Mouse (Mus musculus) ES-Bruce4 (cell line): Measurements from ENCODE around the gene Shisa7.

Experiments used
- CTCF ChIP-seq: IDR thresholded peaks from one replicate; pipeline ENCODE4 v1.8.1; 2011; ENCODE audit warnings: low read depth, low read length
- EP300 ChIP-seq: IDR thresholded peaks from 2 replicates; pipeline ENCODE4 v1.6.1; 2011; ENCODE audit warnings: low read depth, low read length; ENCODE audit not compliant: insufficient read depth
- POLR2A ChIP-seq: IDR thresholded peaks from one replicate; pipeline ENCODE4 v1.8.1; 2011; ENCODE audit warnings: low read length; ENCODE audit not compliant: insufficient read depth

- TF ChIP-seq CTCF (no peak), POLR2A (no peak), EP300 (no peak)
Observed at GRCm38 (mm10) chr7:4806716-4807115, 37.8 kb downstream of the Shisa7 start.
